8 mouse cellular contexts compared by ENCODE assay signal in genomic region chr2:156111358-156112079, GRCm38 (mm10). TPM values are rescaled to one million over a fixed set of nuclear protein-coding genes. Genes with fewer than 3 reads are reported as not detected.
DNase-seq lines count a peak whose midpoint lies in the region; ATAC-seq lines count a peak whose summit lies in the region.

TSS of gene Cpne1 (minus strand) at chr2:156111965.
TSS of gene Rbm12 (minus strand) at chr2:156111978.

- peak; percentile 95 for ATAC-seq in hindbrain, embryonic 15.5 days (ENCODE audit: low FRiP score, low read depth)

- no peaks in the 10 kb centered on the region for H3K9me3 ChIP-seq in hindbrain, embryonic 15.5 days

- under 1% methylated on average over 73 of the region's 74 CpGs for WGBS in hindbrain, embryonic 15.5 days

- H3K27me3 ChIP-seq in hindbrain, embryonic 15.5 days, result no peaks in the 10 kb centered on the region

- H3K9ac ChIP-seq in hindbrain, embryonic 15.5 days, result peak within 1 kb of the TSS; percentile 89

- DNase-seq in R1 (ENCODE audit: low read depth, low spot score), result peak; percentile 93
- peak; percentile 96 to 97 for DNase-seq in cerebellum, postnatal 25 days
- DNase-seq in frontal cortex, postnatal 36 days (ENCODE audit: low spot score in 2 of 2), result peak; percentile 90 to 92
- peak; percentile 74 for DNase-seq in left cerebral cortex, adult 11 months (ENCODE audit: low spot score)
- DNase-seq in lung, postnatal 4 days, result peak; percentile 94 to 95
- peak; percentile 80 for DNase-seq in retina, postnatal 7 days (ENCODE audit: low read depth, low spot score)
- peak; percentile 91 for DNase-seq in urinary bladder, adult 2 months (ENCODE audit: low spot score)

- no peaks in the 10 kb centered on the region for H3K36me3 ChIP-seq in hindbrain, embryonic 15.5 days

- peak within 1 kb of the TSS; percentile 94 for H3K4me3 ChIP-seq in hindbrain, embryonic 15.5 days

- peak within 1 kb of the TSS; percentile 74 for H3K4me2 ChIP-seq in hindbrain, embryonic 15.5 days

- peaks cover 21% of the 10 kb centered on the region for H3K4me1 ChIP-seq in hindbrain, embryonic 15.5 days (replicated peaks)

- H3K27ac ChIP-seq in hindbrain, embryonic 15.5 days (replicated peaks), result peak within 1 kb of the TSS; percentile 96

RNA-seq across cellular contexts. Expression of gene Cpne1, which starts in this region (rescaled TPM):
- 26.9 and 28.7 TPM in 2 replicates for polyA plus RNA-seq in hindbrain, embryonic 15.5 days (2015; fragmentation: Nextera tagmentation; extraction: Ambion mirVana)
- polyA plus RNA-seq in urinary bladder, adult 2 months (2012; rRNA removed), result 46.2 and 60.5 TPM in 2 replicates

RNA-seq across cellular contexts. Expression of gene Rbm12, which starts in this region (rescaled TPM):
- polyA plus RNA-seq in hindbrain, embryonic 15.5 days (2015; fragmentation: Nextera tagmentation; extraction: Ambion mirVana), result 17.7 and 23.0 TPM in 2 replicates
- polyA plus RNA-seq in urinary bladder, adult 2 months (2012; rRNA removed), result 4.6 and 7.5 TPM in 2 replicates

Comparison
In these comparisons a context has a peak if more than half of its experiments do, and no peak if none do; other contexts are left out.
1. Peak in every context shown above with its lines: DNase-seq, ATAC-seq, H3K4me3 ChIP-seq and H3K27ac ChIP-seq.